Mouse (Mus musculus) liver, postnatal 0 days (tissue): ENCODE data around the gene Inpp5b. TPM values are rescaled to one million over a fixed set of nuclear protein-coding genes. Genes with fewer than 3 reads are reported as not detected.

Source experiments
- ATAC-seq: fragments of 200-750 bp; cut with Nextera tagmentation; 2 replicates; pipeline ENCODE4 v1.8.0; 2017; ENCODE audit warnings: mild to moderate bottlenecking, moderate library complexity
- DNase-seq: peaks from one replicate; pipeline ENCODE4 v3.0.0-alpha.2; 2016
- H3K27ac ChIP-seq: fragments of 300-500 bp; sonication (generic); 2 replicates; pipeline ENCODE4 v1.5.1; 2014; ENCODE audit warnings: antibody characterized with exemption, moderate library complexity, mild to moderate bottlenecking, low read depth
- H3K27me3 ChIP-seq: fragments of 300-500 bp; sonication (generic); 2 replicates; pipeline ENCODE4 v1.6.1; 2014; ENCODE audit warnings: low read length, control low read depth, mixed read lengths; ENCODE audit not compliant: insufficient read depth
- H3K36me3 ChIP-seq: fragments of 300-500 bp; sonication (generic); replicated peaks from 2 replicates; pipeline ENCODE4 v1.6.1; 2014; ENCODE audit warnings: mild to moderate bottlenecking, control low read depth, low read length, moderate library complexity, mixed read lengths; ENCODE audit not compliant: insufficient read depth
- H3K4me1 ChIP-seq: fragments of 300-500 bp; sonication (generic); 2 replicates; pipeline ENCODE4 v1.6.1; 2014; ENCODE audit warnings: antibody characterized with exemption, mild to moderate bottlenecking, control low read depth; ENCODE audit not compliant: insufficient read depth
- H3K4me2 ChIP-seq: fragments of 300-500 bp; sonication (generic); 2 replicates; pipeline ENCODE4 v1.6.1; 2014; ENCODE audit warnings: low read depth, mild to moderate bottlenecking, low read length, moderate library complexity, mixed read lengths
- H3K4me3 ChIP-seq: fragments of 300-500 bp; sonication (generic); 2 replicates; pipeline ENCODE4 v1.5.1; 2014; ENCODE audit warnings: low read depth, low read length
- H3K9ac ChIP-seq: fragments of 300-500 bp; sonication (generic); replicated peaks from 2 replicates; pipeline ENCODE4 v1.6.1; 2014; ENCODE audit warnings: mild to moderate bottlenecking, moderate library complexity
- H3K9me3 ChIP-seq: fragments of 300-500 bp; sonication (generic); 2 replicates; pipeline ENCODE4 v1.6.1; 2016; ENCODE audit warnings: mild to moderate bottlenecking, control low read depth, low read length, mixed read lengths
- CTCF ChIP-seq: sonication (generic); IDR thresholded peaks from 2 replicates; pipeline ENCODE4 v1.5.1; 2016; ENCODE audit warnings: antibody characterized with exemption, low read depth
- EP300 ChIP-seq: IDR thresholded peaks from 2 replicates; pipeline ENCODE4 v1.6.1; 2016; ENCODE audit warnings: antibody characterized with exemption, low read depth, mild to moderate bottlenecking
- WGBS: fragments of 180-500 bp; shearing (Covaris S2); extraction: QIAGEN DNeasy Blood & Tissue Kit; methylation state at CpG from one replicate; pipeline ENCODE4 v1.1.7; 2014; ENCODE audit not compliant: insufficient replicate concordance; 5-methylcytosine and 5-hydroxymethylcytosine counted together
- microRNA counts: library from miRNA; unstranded; fragments of <30 nt; microRNA quantifications from one replicate; lab custom pipeline; 2015
- microRNA-seq: library from miRNA; unstranded; fragments of <30 nt; microRNA quantifications from one replicate; pipeline ENCODE4, GENCODE M21; 2016
- polyA plus RNA-seq: library from polyadenylated mRNA; unstranded; fragments of >200 nt; fragmentation: Nextera tagmentation; extraction: Ambion mirVana; gene quantifications from 2 replicates; pipeline ENCODE4 v1.2.1, GENCODE M21; 2015

The Inpp5b gene
- polyA plus RNA-seq, 1 experiment from 2014 or later: 19.5 TPM

GRCm38 (mm10) chr4:124843493-124843892, 101.8 kb downstream of the Inpp5b start:
- 61% methylated on average over 11 of the region's 11 CpGs for WGBS
- no peak overlapping the region for H3K4me2 ChIP-seq
- no peak overlapping the region for H3K27ac ChIP-seq
- TF ChIP-seq EP300 (no peak), CTCF (peak; percentile 89)
- ATAC-seq (peak; percentile 64), DNase-seq (peak; percentile 57)
- no peaks in the 10 kb centered on the region for H3K27me3 ChIP-seq
- H3K4me3 ChIP-seq: no peak overlapping the region
- H3K9me3 ChIP-seq: no peaks in the 10 kb centered on the region
- no peak overlapping the region for H3K9ac ChIP-seq
- no peaks in the 10 kb centered on the region for H3K4me1 ChIP-seq
- H3K36me3 ChIP-seq: peaks cover 26% of the 10 kb centered on the region

DNA sequence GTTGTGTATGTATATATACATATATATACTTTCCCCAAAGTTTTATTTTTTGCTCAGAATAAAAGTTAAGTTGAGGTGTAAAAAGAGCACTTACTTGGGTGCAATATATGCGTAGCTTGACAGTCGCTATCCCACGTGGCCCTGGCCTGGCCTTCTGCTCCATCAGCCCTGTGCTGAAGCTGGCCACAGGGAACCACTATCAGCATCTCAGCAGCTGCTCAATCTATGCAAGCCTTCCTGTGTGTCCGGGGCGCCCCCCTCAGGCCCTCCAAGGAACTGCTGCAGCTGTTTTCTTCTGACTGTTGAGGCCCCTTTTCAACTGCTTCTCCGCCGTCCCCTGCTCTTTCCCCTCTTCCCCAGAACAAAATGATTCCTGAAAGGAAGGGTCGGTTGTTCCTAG, 105.9 kb downstream of the Inpp5b start:
- DNase-seq (peak; percentile 86), ATAC-seq (peak; percentile 31)
- no peak overlapping the region for H3K4me3 ChIP-seq
- no peaks in the 10 kb centered on the region for H3K9me3 ChIP-seq
- H3K27ac ChIP-seq: no peak overlapping the region
- H3K4me1 ChIP-seq: peaks cover 14% of the 10 kb centered on the region
- 10% methylated on average over 8 of the region's 8 CpGs for WGBS
- H3K9ac ChIP-seq: no peak overlapping the region
- H3K36me3 ChIP-seq: peaks cover 9% of the 10 kb centered on the region; the same call in 1 of the 2 replicates
- peak; percentile 98 for TF ChIP-seq CTCF
- no peak for TF ChIP-seq EP300
- no peak overlapping the region for H3K4me2 ChIP-seq
- H3K27me3 ChIP-seq: no peaks in the 10 kb centered on the region

DNA sequence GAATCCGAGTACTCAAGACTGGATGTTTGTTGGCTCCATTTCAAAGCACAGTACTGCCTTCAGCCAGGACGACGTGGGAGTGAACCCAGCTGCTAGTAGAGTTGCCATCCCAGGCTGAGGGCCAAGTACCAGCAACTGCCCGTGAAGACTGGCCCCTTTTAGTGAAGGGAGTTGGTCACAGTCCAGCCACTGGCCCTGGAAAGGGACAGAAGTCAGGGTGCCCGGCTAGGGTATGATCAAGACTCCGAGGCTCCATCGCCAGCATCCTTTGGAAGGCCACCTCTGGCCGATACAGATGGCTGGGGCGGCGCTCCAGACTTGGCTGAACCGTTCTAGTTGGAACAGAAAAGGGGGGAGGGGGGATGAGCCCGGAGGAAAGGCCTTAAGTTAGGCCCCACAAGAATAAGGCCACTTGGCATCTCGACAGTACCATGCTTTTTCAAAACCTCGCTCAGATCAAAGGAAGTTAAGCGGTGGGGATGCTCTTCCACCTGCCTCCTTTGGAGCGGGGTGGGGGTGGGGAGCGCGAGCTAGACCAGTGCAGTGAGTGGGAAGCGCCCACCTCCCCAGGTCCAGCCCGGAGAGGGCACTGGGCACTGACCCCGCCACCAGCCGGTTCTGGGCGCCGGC, 108.1 kb downstream of the Inpp5b start:
- H3K4me3 ChIP-seq: peak overlapping the region; percentile 99
- H3K9ac ChIP-seq: peak overlapping the region; percentile 94
- DNase-seq: no peak
- no peaks in the 10 kb centered on the region for H3K27me3 ChIP-seq
- peak overlapping the region; percentile 83 for H3K4me2 ChIP-seq
- no peak for TF ChIP-seq CTCF
- TF ChIP-seq EP300: no peak
- H3K9me3 ChIP-seq: no peaks in the 10 kb centered on the region
- peaks cover 14% of the 10 kb centered on the region for H3K4me1 ChIP-seq
- peaks cover 14% of the 10 kb centered on the region for H3K36me3 ChIP-seq
- WGBS: 10% methylated on average over 20 of the region's 24 CpGs
- ATAC-seq: peak; percentile 4; the same call in 1 of the 2 replicates
- H3K27ac ChIP-seq: peak overlapping the region; percentile 96

- no peaks in the 10 kb centered on the region for H3K9me3 ChIP-seq
- H3K4me2 ChIP-seq: peak within 1 kb of the TSS; percentile 83
- H3K36me3 ChIP-seq: peaks cover 16% of the 10 kb centered on the region
- H3K27me3 ChIP-seq: no peaks in the 10 kb centered on the region
- H3K4me3 ChIP-seq: peak within 1 kb of the TSS; percentile 99
- H3K4me1 ChIP-seq: peaks cover 14% of the 10 kb centered on the region
- WGBS: under 1% methylated on average over 55 of the region's 90 CpGs
- H3K27ac ChIP-seq: peak within 1 kb of the TSS; percentile 96
- peak within 1 kb of the TSS; percentile 94 for H3K9ac ChIP-seq
- DNase-seq (peak; percentile 96), ATAC-seq (peak; percentile 94)
- no peak for TF ChIP-seq CTCF
- TF ChIP-seq EP300: no peak
These were observed 108.7 kb downstream of the Inpp5b start, which contains the start of gene Yrdc for GRCm38 (mm10) chr4:124850261-124850913. TSS of gene Yrdc (plus strand) at chr4:124850679.

MicroRNAs encoded within 50 kb of the gene (microRNA counts, 519-probe panel; counts per million panel counts)
- microRNA mmu-miR-697 (lab: Ali Mortazavi, UCI): not detected
- microRNA mmu-miR-698 (lab: Ali Mortazavi, UCI): not detected

Small RNAs within 50 kb of the gene (microRNA-seq; reads per million reads assigned to microRNA genes)
- gene Gm24721: not detected
- gene Mir697: not detected
- not detected for gene Mir698

Other genes with a start within 250 kb of the Inpp5b start
- gene 3100002H09Rik, start 131.0 kb upstream of the Inpp5b start, polyA plus RNA-seq: not detected in 2 replicates
- gene Pou3f1, start 85.0 kb upstream of the Inpp5b start, polyA plus RNA-seq: not detected in 2 replicates
- 20.1 and 21.6 TPM in 2 replicates for gene Utp11, start 48.2 kb upstream of the Inpp5b start, polyA plus RNA-seq
- 2.5 and 2.7 TPM in 2 replicates for gene Fhl3, start 41.1 kb upstream of the Inpp5b start, polyA plus RNA-seq
- gene Sf3a3, start 27.1 kb upstream of the Inpp5b start, polyA plus RNA-seq: 37.1 and 37.2 TPM in 2 replicates
- 9.1 and 9.8 TPM in 2 replicates for gene Mtf1, start 60.3 kb downstream of the Inpp5b start, polyA plus RNA-seq
- gene Yrdc, start 108.8 kb downstream of the Inpp5b start, polyA plus RNA-seq: 15.4 and 18.4 TPM in 2 replicates
- gene 1110065P20Rik, start 109.3 kb downstream of the Inpp5b start, polyA plus RNA-seq: 19.1 and 23.8 TPM in 2 replicates
- gene Maneal, start 120.3 kb downstream of the Inpp5b start, polyA plus RNA-seq: not detected in 2 replicates
- 0.04 TPM in 1 of 2 replicates, not detected in the other for gene Epha10, start 139.0 kb downstream of the Inpp5b start, polyA plus RNA-seq
- 2.4 and 2.6 TPM in 2 replicates for gene 9930104L06Rik, start 195.2 kb downstream of the Inpp5b start, polyA plus RNA-seq
- gene Cdca8, start 197.5 kb downstream of the Inpp5b start, polyA plus RNA-seq: 49.5 and 56.3 TPM in 2 replicates
- 0.41 and 0.86 TPM in 2 replicates for gene Rspo1, start 244.6 kb downstream of the Inpp5b start, polyA plus RNA-seq